10 mouse cellular contexts compared by ENCODE assay signal in genomic region chr7:98572223-98572868, GRCm38 (mm10).
DNase-seq lines count a peak whose midpoint lies in the region; ATAC-seq and TF ChIP-seq lines count a peak whose summit lies in the region.
"Had no signal": no experiment of that assay in that cellular context is flagged by ENCODE, and none has a peak within 500 bp of the region (broad histone marks: within the 10 kb centered on the region; RNA-seq: fewer than 3 reads in every experiment).

No protein-coding gene starts in this region.

- no peak for TF ChIP-seq POLR2A in ES-Bruce4 (IDR thresholded peaks at IDR 0.05; ENCODE audit: insufficient read depth, low read length)

- H3K9me3 ChIP-seq in ES-Bruce4 (replicated peaks; ENCODE audit: control insufficient read depth, insufficient read depth, low read length, poor library complexity, severe bottlenecking), result no peaks in the 10 kb centered on the region
- no peaks in the 10 kb centered on the region for H3K9me3 ChIP-seq in liver, embryonic 15.5 days (replicated peaks)
- H3K9me3 ChIP-seq in stomach, postnatal 0 days (ENCODE audit: control insufficient read depth, low read length), result no peaks in the 10 kb centered on the region
- no peaks in the 10 kb centered on the region for H3K9me3 ChIP-seq in midbrain, postnatal 0 days (ENCODE audit: low read length)
- H3K9me3 ChIP-seq: embryonic facial prominence, embryonic 15.5 days had no signal

- no peak for TF ChIP-seq EP300 in ES-Bruce4 (IDR thresholded peaks at IDR 0.05; ENCODE audit: insufficient read depth, low read depth, low read length)
- no peak for TF ChIP-seq EP300 in stomach, postnatal 0 days (optimal IDR thresholded peaks at IDR 0.05)

- TF ChIP-seq CTCF in ES-Bruce4 (IDR thresholded peaks at IDR 0.05; ENCODE audit: low read depth, low read length), result no peak
- TF ChIP-seq CTCF in stomach, postnatal 0 days (IDR thresholded peaks at IDR 0.05; ENCODE audit: low read depth), result no peak
- TF ChIP-seq CTCF in midbrain, postnatal 0 days (IDR thresholded peaks at IDR 0.05), result no peak

- intact Hi-C loops in left cerebral cortex, postnatal 4 days (cut with DNase I), result no loop called here

- ATAC-seq in liver, embryonic 15.5 days (ENCODE audit: insufficient read depth), result peak; percentile 67
- peak; percentile 44; the same call in 1 of the 2 replicates for ATAC-seq in stomach, postnatal 0 days (ENCODE audit: low FRiP score, low TSS enrichment)
- ATAC-seq in midbrain, postnatal 0 days (ENCODE audit: low FRiP score), result no peak
- no peak for ATAC-seq in CD4-positive, CD25-positive, alpha-beta regulatory T cell, adult 4 months

- no peaks in the 10 kb centered on the region for H3K27me3 ChIP-seq in ES-Bruce4 (ENCODE audit: control insufficient read depth, insufficient read depth, low read length, poor library complexity, severe bottlenecking)
- H3K27me3 ChIP-seq in liver, embryonic 15.5 days, result no peaks in the 10 kb centered on the region
- no peaks in the 10 kb centered on the region for H3K27me3 ChIP-seq in stomach, postnatal 0 days (ENCODE audit: control insufficient read depth, insufficient read depth, low read length)
- no peaks in the 10 kb centered on the region for H3K27me3 ChIP-seq in midbrain, postnatal 0 days (ENCODE audit: insufficient read depth, low read length)
- H3K27me3 ChIP-seq: embryonic facial prominence, embryonic 15.5 days had no signal

- no peak overlapping the region for H3K9ac ChIP-seq in ES-Bruce4 (ENCODE audit: low read depth, poor library complexity, severe bottlenecking)
- H3K9ac ChIP-seq in liver, embryonic 15.5 days, result no peak overlapping the region
- H3K9ac ChIP-seq in stomach, postnatal 0 days (ENCODE audit: low read length), result no peak overlapping the region
- H3K9ac ChIP-seq in midbrain, postnatal 0 days (replicated peaks; ENCODE audit: low read length, poor library complexity, severe bottlenecking), result no peak overlapping the region
- H3K9ac ChIP-seq: embryonic facial prominence, embryonic 15.5 days had no signal

- 0 out of 2 replicates have a peak overlapping the region, but pooled peaks have one; percentile 2 for H3K4me3 ChIP-seq in ES-Bruce4 (ENCODE audit: low read depth, low read length)
- no peak overlapping the region for H3K4me3 ChIP-seq in liver, embryonic 15.5 days (replicated peaks)
- H3K4me3 ChIP-seq in stomach, postnatal 0 days (ENCODE audit: low read depth, low read length), result no peak overlapping the region
- H3K4me3 ChIP-seq in midbrain, postnatal 0 days (ENCODE audit: low read depth, low read length), result no peak overlapping the region
- H3K4me3 ChIP-seq: embryonic facial prominence, embryonic 15.5 days; myocyte had no signal

- no peaks in the 10 kb centered on the region for H3K4me1 ChIP-seq in ES-Bruce4 (ENCODE audit: control insufficient read depth, insufficient read depth, low read length)
- H3K4me1 ChIP-seq in liver, embryonic 15.5 days (replicated peaks), result 0 out of 2 replicates have a peak, but pooled peaks cover 5% of the 10 kb centered on the region
- H3K4me1 ChIP-seq in stomach, postnatal 0 days (replicated peaks; ENCODE audit: control insufficient read depth, insufficient read depth), result no peaks in the 10 kb centered on the region
- H3K4me1 ChIP-seq in midbrain, postnatal 0 days (ENCODE audit: insufficient read depth, low read length), result no peaks in the 10 kb centered on the region

- WGBS in liver, embryonic 15.5 days (ENCODE audit: insufficient replicate concordance), result 34% methylated on average over 10 of the region's 10 CpGs
- WGBS in stomach, postnatal 0 days, result 36% methylated on average over 10 of the region's 10 CpGs
- WGBS in midbrain, postnatal 0 days, result 43% methylated on average over 10 of the region's 10 CpGs

- no peaks in the 10 kb centered on the region for H3K36me3 ChIP-seq in ES-Bruce4 (ENCODE audit: control insufficient read depth, insufficient read depth, low read length, poor library complexity, severe bottlenecking)
- H3K36me3 ChIP-seq in liver, embryonic 15.5 days (replicated peaks), result no peaks in the 10 kb centered on the region
- H3K36me3 ChIP-seq in stomach, postnatal 0 days (ENCODE audit: control insufficient read depth, insufficient read depth, low read length), result no peaks in the 10 kb centered on the region
- H3K36me3 ChIP-seq in midbrain, postnatal 0 days (ENCODE audit: insufficient read depth, low read length), result no peaks in the 10 kb centered on the region
- H3K36me3 ChIP-seq: embryonic facial prominence, embryonic 15.5 days had no signal

- no peak overlapping the region for H3K4me2 ChIP-seq in liver, embryonic 15.5 days
- H3K4me2 ChIP-seq in stomach, postnatal 0 days (replicated peaks; ENCODE audit: low read depth), result no peak overlapping the region
- H3K4me2 ChIP-seq in midbrain, postnatal 0 days (ENCODE audit: low read depth, low read length, poor library complexity, severe bottlenecking), result no peak overlapping the region
- H3K4me2 ChIP-seq: embryonic facial prominence, embryonic 15.5 days had no signal

- H3K27ac ChIP-seq in ES-Bruce4 (ENCODE audit: insufficient read depth, low read length), result no peak overlapping the region
- 0 out of 2 replicates have a peak overlapping the region, but pooled peaks have one; percentile 34 for H3K27ac ChIP-seq in liver, embryonic 15.5 days (replicated peaks)
- peak overlapping the region; percentile 79 for H3K27ac ChIP-seq in stomach, postnatal 0 days (replicated peaks)
- H3K27ac ChIP-seq in midbrain, postnatal 0 days (ENCODE audit: low read depth, low read length), result no peak overlapping the region
- H3K27ac ChIP-seq: embryonic facial prominence, embryonic 15.5 days had no signal

- DNase-seq in embryo, embryonic 9.5 days (ENCODE audit: extremely low spot score), result peak; percentile 69
- DNase-seq in induced T-regulatory cell, adult 2 months (ENCODE audit: low read depth), result peak; percentile 54
- no peak for DNase-seq in stomach, postnatal 0 days (ENCODE audit: low spot score)
- DNase-seq in left cerebral cortex, postnatal 4 days, result no peak
- DNase-seq in midbrain, postnatal 0 days (ENCODE audit: low spot score), result no peak

Comparison
In these comparisons a context has a peak if more than half of its experiments do, and no peak if none do; other contexts are left out.
1. H3K27ac ChIP-seq: peak in liver, embryonic 15.5 days (single experiment) and stomach, postnatal 0 days (single experiment); none in ES-Bruce4 (single experiment) and midbrain, postnatal 0 days (single experiment).
2. DNase-seq: peak in embryo, embryonic 9.5 days (single experiment) and induced T-regulatory cell, adult 2 months (single experiment); none in stomach, postnatal 0 days (single experiment), left cerebral cortex, postnatal 4 days (single experiment) and midbrain, postnatal 0 days (single experiment).
3. ATAC-seq: peak in liver, embryonic 15.5 days (single experiment) and stomach, postnatal 0 days (single experiment); none in midbrain, postnatal 0 days (single experiment) and CD4-positive, CD25-positive, alpha-beta regulatory T cell, adult 4 months (single experiment).